Mouse (Mus musculus) forelimb bud, embryonic 11.5 days (tissue): ENCODE measurements around the gene Olfr913.

Experiments used
- DNase-seq: peaks from one replicate; pipeline ENCODE4 v3.0.0-alpha.2; 2012; ENCODE audit warnings: low read depth, low spot score

Gene Olfr913

DNA sequence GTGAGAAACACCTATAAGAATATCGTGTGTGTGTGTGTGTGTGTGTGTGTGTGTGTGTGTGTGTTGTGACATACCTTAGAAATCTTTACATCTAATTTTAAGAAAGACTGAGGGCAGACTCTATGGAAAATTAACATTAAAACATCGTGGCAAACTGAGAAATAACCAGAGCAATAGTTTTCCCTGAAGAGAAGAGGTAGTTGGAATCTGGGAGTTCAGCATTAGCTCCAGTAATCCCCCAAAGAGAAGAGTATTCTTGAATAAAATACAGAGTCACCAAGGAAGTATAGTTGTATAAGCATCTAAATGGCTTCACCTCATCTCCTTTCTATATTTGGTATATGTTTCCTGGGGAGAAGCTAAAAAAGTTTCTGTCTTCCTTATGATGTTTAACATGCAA, at the start of gene Olfr913:
Olfr913 (plus strand) TSS at position 301 of the 400 bp plus-strand sequence.
- DNase-seq = no peak

DNA sequence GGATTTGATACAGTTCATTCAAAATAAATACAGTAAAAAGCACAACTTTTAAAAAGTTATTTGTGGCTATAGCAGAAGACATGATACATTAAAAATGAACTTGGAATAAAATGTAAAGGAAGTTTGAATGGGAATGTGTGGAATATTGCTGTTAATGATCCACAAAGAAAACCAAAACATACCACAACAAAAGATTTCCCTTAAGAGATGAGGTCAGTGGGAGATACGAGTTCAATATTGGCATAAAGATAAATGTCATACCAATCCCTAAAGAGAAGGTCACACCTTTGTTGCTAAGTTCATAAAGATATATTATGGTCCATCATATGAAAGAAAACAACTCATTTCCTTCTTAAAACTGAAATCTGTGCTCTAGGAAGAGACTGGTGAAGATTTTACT, 12.7 kb upstream of the Olfr913 start, which contains the start of gene Olfr912:
Olfr912 (plus strand) TSS at position 301 of the 400 bp plus-strand sequence.
- no peak for DNase-seq

DNA sequence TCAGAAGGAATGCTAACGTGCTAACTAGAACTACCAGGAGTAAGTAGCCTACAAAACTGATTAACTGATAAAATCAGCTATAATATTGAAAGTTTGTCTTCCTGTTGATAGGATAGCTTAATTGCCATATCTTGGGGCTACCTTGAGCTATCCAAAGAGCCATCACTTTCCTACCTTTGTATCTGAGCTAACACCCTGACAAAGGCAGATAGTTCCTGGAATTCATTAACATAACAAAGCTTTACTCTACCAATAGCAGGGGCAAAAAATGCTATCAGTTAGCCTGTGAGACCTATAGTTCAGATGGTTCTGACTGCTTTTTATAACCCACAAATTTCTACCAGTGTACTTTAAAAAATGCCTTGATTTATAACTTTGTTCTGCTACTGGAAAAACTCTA, 1.5 kb upstream of the Olfr913 start:
- DNase-seq = no peak

DNA sequence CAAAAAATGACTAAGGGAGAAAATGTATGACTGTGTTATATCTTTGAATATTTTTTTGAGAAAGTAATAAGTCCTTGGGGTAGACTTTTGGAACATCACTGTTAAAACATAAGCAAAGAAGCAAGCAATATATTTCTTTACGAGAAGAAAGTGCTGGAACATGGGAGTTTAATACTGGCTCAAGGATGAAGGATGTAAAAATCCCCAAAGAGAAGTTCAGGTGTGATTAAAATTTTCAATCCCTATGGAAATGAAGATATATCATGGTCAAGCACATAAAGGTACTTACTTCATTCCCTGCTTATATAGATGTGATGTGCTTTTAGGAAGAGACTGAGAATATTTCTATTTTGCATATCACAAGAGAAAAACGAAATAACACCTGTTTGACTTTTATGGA, 12.2 kb downstream of the Olfr913 start, which contains the start of gene Olfr914:
Olfr914 (plus strand) TSS at position 301 of the 400 bp plus-strand sequence.
- DNase-seq = no peak

DNA sequence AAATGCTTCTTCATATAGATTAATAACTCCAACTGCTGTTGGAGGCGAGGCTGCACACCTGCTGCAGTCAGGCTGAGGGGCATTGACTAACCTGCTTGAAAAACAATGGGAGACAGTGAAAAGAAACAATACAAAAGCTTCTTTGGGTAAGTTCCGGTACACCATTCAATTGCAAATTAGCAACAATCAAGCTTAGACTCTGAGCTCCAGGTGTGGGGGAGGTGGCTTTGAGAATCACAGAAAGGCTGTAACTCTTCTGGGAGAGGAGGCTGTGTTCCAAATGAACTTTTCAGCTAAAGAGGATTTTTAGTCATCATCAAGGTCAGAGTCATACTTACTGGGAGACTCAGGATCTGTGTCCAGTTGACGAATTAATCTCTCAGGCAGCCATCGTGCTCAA, 39.8 kb downstream of the Olfr913 start:
- DNase-seq = no peak
